Mouse (Mus musculus) heart, embryonic 10.5 days (tissue): ENCODE data around the gene Dnajc12. TPM values are rescaled to one million over a fixed set of nuclear protein-coding genes. Genes with fewer than 3 reads are reported as not detected.
"Not testable (repeated sequence)": the region's sequence is repeated elsewhere in the genome, so short reads cannot be mapped to it uniquely, and the experiment has no call there.

Source experiments
- DNase-seq: peaks from one replicate; pipeline ENCODE4 v3.0.0-alpha.2; 2017; ENCODE audit warnings: low spot score
- H3K27ac ChIP-seq: fragments of 300-500 bp; sonication (generic); 2 replicates; pipeline ENCODE4 v1.5.1; 2016; ENCODE audit warnings: mild to moderate bottlenecking
- H3K27me3 ChIP-seq: fragments of 300-500 bp; sonication (generic); 2 replicates; pipeline ENCODE4 v1.6.1; 2016; ENCODE audit warnings: mild to moderate bottlenecking; ENCODE audit not compliant: poor library complexity, insufficient read depth, severe bottlenecking
- H3K36me3 ChIP-seq: fragments of 300-500 bp; sonication (generic); 2 replicates; pipeline ENCODE4 v1.6.1; 2016; ENCODE audit warnings: mild to moderate bottlenecking, moderate library complexity
- H3K4me1 ChIP-seq: fragments of 300-500 bp; sonication (generic); 2 replicates; pipeline ENCODE4 v1.6.1; 2016; ENCODE audit warnings: mild to moderate bottlenecking
- H3K4me3 ChIP-seq: fragments of 300-500 bp; sonication (generic); 2 replicates; pipeline ENCODE4 v1.5.1; 2016; ENCODE audit warnings: mild to moderate bottlenecking, moderate library complexity
- H3K9me3 ChIP-seq: fragments of 300-500 bp; sonication (generic); 2 replicates; pipeline ENCODE4 v1.6.1; 2016; ENCODE audit warnings: mild to moderate bottlenecking, moderate library complexity
- WGBS: fragments of 180-500 bp; shearing (Covaris S2); methylation state at CpG from one replicate; pipeline ENCODE4 v1.1.7; 2016; 5-methylcytosine and 5-hydroxymethylcytosine counted together
- polyA plus RNA-seq: library from polyadenylated mRNA; unstranded; fragments of >200 nt; fragmentation: Nextera tagmentation; extraction: Ambion mirVana; gene quantifications from 2 replicates; pipeline ENCODE4 v1.2.1, GENCODE M21; 2016

Dnajc12 gene
- polyA plus RNA-seq, 1 experiment from 2014 or later = 10.8 TPM

DNA sequence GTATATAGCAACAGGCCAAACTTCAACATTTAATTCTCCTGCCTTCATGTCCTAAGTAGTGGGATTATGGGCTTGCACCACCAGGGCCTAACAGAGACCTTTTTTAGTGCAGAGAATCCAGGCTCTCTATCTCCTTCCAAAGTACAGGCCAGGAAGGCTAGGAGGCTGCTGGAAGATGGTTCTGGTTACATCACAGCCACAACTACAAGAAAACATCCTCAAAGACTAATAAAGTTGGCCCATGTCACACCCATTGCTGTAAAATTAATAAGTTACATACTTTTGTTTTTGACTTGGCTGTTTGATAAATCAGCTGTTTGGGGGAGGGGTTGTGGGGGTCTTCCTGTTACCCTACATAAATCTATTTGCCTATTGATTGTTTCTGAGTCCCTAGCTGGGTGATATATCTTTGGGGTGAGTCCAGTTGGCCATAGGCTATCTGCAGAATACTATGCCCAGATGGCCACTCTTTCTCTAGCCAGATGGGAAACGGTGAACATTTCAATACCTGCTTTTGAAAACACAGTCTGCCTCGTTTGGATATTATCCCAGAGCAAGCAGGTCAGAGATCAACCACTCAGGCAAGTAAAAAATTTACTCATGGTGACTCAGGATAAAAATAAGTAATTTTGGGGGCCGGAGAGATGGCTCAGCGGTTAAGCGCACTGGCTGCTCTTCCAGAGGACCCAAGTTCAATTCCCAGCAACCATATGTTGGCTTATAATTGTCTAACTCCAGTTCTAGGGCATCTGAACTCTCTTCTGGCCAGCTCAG is 20.7 kb downstream of the Dnajc12 start:
- no peak overlapping the region for H3K27ac ChIP-seq
- no peak for DNase-seq
- H3K36me3 ChIP-seq = no peaks in the 10 kb centered on the region
- H3K27me3 ChIP-seq = no peaks in the 10 kb centered on the region
- 87% methylated on average over 5 of the region's 5 CpGs for WGBS
- no peak overlapping the region for H3K4me3 ChIP-seq
- no peaks in the 10 kb centered on the region for H3K9me3 ChIP-seq
- H3K4me1 ChIP-seq = no peaks in the 10 kb centered on the region

DNA sequence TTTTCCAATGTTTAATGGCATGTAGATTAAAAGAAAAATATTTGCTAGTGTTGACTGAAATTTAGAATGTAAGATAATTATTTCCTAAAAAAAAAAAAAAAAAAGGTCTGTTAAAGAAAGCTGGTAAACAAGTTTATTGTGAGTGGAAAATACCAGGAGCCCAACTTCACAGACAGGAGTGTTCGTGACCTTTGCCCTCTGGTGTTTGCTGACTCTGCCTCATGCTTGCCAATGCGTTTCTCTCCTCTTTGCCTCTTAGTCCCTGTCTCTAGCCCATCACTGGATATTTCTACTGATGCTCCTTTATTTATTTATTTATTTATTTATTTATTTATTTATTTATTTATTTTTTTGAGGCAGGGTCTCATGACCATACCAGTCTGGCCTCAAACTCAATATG is 21.4 kb downstream of the Dnajc12 start:
- Histone ChIP-seq H3K27me3 (no peaks in the 10 kb centered on the region), H3K4me3 (no peak overlapping the region), H3K36me3 (no peaks in the 10 kb centered on the region), H3K9me3 (no peaks in the 10 kb centered on the region), H3K4me1 (no peaks in the 10 kb centered on the region), H3K27ac (no peak overlapping the region)
- DNase-seq = no peak
- 78% methylated on average over 2 of the region's 2 CpGs for WGBS

DNA sequence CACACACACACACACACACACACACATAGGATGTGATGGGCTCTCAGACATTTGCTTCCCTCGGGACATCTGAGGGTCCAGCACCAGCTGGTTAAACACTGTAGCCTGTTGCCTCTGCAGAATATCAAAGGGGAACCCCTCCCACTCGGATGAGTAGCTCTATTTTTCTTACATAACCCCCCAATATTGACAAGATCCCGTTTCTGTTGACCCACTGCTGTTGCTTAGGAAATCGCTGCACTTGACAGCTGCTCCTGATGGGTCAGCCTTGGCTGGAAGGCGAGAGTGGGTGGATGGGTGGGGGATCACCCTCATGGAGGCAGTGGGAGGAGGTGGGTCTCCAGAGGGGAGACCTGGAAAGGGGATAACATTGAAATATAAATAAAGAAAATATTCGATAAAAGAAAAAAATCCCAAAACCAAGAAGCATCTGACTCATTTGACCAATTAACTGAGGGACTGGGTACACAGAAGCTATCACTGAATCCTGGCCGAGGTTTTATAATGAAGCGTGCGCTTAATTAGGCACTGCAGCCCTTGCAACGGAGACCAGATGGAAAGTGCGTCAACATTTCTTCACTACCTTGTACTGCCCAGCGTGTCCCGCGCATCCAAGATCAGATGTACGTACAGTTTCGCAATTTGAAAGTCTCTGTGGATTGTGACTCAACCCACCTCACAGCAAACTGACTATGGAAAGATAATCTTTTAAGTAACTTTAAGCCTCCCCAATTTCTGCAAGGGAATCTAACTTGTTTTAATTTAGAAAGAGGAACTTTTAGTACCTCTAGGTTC is 28.1 kb downstream of the Dnajc12 start:
- H3K9me3 ChIP-seq = no peaks in the 10 kb centered on the region
- H3K27me3 ChIP-seq = no peaks in the 10 kb centered on the region
- H3K36me3 ChIP-seq = no peaks in the 10 kb centered on the region
- no peak overlapping the region for H3K4me3 ChIP-seq
- no peak overlapping the region for H3K27ac ChIP-seq
- no peaks in the 10 kb centered on the region for H3K4me1 ChIP-seq
- 67% methylated on average over 16 of the region's 16 CpGs for WGBS
- DNase-seq = no peak

DNA sequence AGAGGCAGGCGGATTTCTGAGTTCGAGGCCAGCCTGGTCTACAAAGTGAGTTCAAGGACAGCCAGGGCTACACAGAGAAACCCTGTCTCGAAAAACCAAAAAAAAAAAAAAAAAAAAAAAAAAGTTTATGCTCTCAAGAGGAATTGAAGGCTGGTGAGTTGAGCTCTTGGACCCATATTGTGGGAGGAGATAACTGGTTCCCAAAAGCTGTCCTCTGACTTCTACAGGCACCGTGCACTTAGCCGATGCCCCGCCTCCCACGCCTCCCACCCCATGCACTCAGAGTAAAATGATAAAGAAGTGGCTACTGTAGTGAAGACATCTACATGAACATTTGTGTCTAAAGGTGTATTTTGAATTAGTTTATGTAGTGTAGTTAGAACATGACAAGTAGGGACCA is 29.4 kb downstream of the Dnajc12 start:
- 83% methylated on average over 6 of the region's 7 CpGs for WGBS
- not testable (repeated sequence) for H3K27me3 ChIP-seq, H3K36me3 ChIP-seq, DNase-seq, H3K9me3 ChIP-seq, H3K4me3 ChIP-seq, H3K27ac ChIP-seq, H3K4me1 ChIP-seq

DNA sequence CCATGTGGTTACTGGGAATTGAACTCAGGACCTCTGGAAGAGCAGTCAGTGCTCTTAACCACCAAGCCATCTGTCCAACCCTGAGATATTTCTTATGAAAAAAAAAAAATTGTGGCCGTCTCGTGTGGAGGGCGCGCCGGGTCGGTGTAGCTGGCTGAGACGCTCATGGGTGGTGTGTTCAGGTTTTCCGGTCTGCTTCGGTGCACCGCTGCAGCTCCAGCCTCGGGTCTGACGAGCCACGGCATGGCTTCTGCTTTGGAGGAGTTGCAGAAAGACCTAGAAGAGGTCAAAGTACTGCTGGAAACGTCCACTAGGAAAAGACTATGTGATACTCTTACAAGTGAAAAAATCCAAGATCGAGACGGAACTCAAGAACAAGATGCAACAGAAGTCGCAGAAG is 30.5 kb downstream of the Dnajc12 start:
- Histone ChIP-seq H3K9me3 (no peaks in the 10 kb centered on the region), H3K27ac (no peak overlapping the region), H3K4me3 (no peak overlapping the region), H3K36me3 (no peaks in the 10 kb centered on the region), H3K27me3 (no peaks in the 10 kb centered on the region), H3K4me1 (no peaks in the 10 kb centered on the region)
- 84% methylated on average over 17 of the region's 17 CpGs for WGBS
- DNase-seq = no peak

DNA sequence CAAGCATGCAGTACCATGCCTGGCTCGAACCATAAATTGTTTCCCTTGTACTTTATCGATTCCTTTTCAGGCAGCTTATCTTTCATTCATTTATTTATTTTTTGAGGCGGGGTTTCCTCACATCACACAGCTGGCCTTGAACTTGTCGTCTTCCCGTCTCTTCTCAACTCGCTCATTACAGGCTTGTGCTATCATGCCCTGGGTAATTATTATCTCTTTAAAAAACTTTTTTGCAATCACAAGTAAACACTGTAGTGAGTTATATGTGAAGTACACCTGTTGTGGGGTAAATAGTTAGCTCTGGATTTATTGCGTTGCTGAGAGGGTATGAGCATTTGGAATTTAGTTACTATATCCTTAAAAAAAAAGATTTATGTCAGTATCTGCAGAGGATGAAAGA is 33.0 kb downstream of the Dnajc12 start:
- no peak for DNase-seq
- WGBS = 76% methylated on average over 7 of the region's 7 CpGs
- Histone ChIP-seq H3K27ac (no peak overlapping the region), H3K9me3 (no peaks in the 10 kb centered on the region), H3K4me1 (no peaks in the 10 kb centered on the region), H3K4me3 (no peak overlapping the region), H3K27me3 (no peaks in the 10 kb centered on the region), H3K36me3 (no peaks in the 10 kb centered on the region)

DNA sequence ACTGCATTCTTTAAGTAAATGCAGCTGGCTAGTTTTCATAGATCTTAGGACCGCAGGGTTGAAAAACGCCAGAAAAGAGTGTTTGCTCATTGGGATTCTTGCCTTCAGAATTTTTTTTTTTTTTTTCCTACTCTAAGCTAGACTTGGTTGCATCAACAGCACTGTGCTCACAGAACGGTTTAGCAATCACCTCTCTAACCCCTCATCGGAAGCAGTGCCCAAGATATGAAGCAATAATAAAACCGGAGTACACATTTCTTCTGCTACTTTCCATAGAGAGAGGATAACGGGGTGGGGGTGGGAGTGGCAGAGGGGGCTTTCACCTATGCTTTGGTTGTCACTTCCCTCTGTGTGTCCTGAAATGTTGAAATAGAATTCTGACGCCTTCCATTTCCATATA is 33.6 kb downstream of the Dnajc12 start:
- H3K27ac ChIP-seq = no peak overlapping the region
- DNase-seq = no peak
- H3K4me1 ChIP-seq = no peaks in the 10 kb centered on the region
- WGBS = 56% methylated on average over 7 of the region's 7 CpGs
- H3K9me3 ChIP-seq = no peaks in the 10 kb centered on the region
- no peaks in the 10 kb centered on the region for H3K36me3 ChIP-seq
- H3K4me3 ChIP-seq = peak overlapping the region; percentile 31
- H3K27me3 ChIP-seq = no peaks in the 10 kb centered on the region

DNA sequence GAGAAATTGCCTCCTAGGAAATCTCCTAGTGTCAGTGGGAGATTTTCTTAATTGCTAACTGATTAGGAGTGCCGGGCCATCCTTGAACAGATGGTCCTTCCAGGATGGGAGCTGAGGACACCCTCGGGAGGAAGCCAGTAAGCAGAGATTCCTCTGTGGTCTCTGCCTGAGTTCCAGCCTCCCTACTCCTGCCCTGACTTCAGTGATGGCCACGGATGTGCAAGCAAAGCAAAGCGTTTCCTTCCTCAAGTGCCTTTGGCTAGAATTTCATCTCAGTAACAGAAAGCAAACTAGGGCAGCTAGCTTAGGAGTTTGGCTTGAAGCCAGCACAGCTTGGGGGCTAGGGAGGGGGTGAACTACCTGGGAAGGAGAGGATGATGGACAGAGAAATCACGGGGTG is 34.8 kb downstream of the Dnajc12 start:
- no peaks in the 10 kb centered on the region for H3K9me3 ChIP-seq
- H3K36me3 ChIP-seq = no peaks in the 10 kb centered on the region
- H3K4me1 ChIP-seq = no peaks in the 10 kb centered on the region
- H3K4me3 ChIP-seq = no peak overlapping the region
- no peak for DNase-seq
- no peak overlapping the region for H3K27ac ChIP-seq
- 55% methylated on average over 5 of the region's 5 CpGs for WGBS
- H3K27me3 ChIP-seq = no peaks in the 10 kb centered on the region

DNA sequence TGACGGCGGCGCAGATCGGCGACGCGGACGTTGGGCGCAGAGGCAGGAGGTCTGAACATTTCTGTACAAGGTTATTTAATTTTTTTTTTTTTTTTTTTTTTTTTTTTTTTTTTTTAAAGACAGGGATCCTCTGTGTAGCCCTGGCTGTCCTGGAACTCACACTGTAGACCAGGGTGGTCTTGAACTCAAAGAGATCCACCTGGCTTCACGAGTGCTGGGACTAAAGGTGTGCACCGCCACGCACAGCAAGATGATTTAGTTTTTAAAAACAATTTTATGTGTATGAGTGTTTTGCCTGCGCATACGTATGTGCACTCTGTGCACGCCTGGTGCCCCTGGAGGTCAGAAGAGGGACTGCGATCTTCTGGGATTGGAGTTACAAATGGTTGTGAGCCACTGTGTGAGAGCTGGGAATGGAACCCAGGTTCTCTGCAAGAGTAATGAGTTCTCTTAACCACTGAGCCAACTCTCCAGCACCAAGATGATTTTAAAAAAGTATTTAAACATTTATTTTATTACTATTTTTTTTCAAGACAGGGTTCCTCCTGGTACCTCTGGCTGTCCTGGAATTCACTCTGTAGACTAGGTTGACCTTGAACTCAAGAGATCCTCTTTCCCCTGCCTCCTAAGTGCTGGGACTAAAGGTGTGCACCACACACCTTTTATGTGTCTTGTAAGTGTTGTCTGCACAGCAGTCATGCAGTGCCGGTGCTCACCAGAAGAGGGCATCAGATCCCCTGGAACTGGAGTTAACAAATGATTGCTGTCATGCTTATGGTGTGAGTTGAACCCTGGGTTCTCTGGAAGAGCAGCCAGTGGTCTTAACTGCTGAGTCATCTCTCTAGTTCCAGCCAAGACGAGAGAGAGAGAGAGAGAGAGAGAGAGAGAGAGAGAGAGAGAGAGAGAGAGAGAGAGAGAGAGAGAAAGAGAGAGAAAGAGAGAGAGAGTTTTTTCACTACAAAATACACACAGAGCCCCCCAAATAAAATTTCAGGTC is 39.8 kb downstream of the Dnajc12 start, which contains the start of gene Gm7075:
Gene Gm7075, minus strand, starts transcription at position 51 of the 997 bp plus-strand sequence.
- Histone ChIP-seq H3K27ac (no peak within 1 kb of the TSS), H3K27me3 (no peaks in the 10 kb centered on the region), H3K9me3 (no peaks in the 10 kb centered on the region), H3K4me1 (no peaks in the 10 kb centered on the region), H3K4me3 (no peak within 1 kb of the TSS), H3K36me3 (no peaks in the 10 kb centered on the region)
- no peak for DNase-seq
- 82% methylated on average over 18 of the region's 18 CpGs for WGBS

DNA sequence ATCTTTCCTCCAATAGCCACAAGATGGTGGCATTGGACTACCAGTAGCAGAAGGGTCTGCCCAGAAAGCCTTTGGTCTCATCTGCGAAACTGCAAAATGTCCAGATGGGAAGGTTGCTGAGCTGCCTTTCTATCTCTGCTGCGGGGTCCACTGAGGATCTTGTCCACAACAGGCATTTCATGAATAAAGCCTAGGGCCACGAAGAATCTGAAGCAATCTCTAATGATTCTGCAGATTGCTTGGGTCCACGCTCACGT is 40.4 kb downstream of the Dnajc12 start:
- H3K4me1 ChIP-seq = no peaks in the 10 kb centered on the region
- no peaks in the 10 kb centered on the region for H3K27me3 ChIP-seq
- H3K4me3 ChIP-seq = no peak overlapping the region
- DNase-seq = no peak
- no peak overlapping the region for H3K27ac ChIP-seq
- H3K9me3 ChIP-seq = no peaks in the 10 kb centered on the region
- H3K36me3 ChIP-seq = no peaks in the 10 kb centered on the region
- 88% methylated on average over 5 of the region's 5 CpGs for WGBS

DNA sequence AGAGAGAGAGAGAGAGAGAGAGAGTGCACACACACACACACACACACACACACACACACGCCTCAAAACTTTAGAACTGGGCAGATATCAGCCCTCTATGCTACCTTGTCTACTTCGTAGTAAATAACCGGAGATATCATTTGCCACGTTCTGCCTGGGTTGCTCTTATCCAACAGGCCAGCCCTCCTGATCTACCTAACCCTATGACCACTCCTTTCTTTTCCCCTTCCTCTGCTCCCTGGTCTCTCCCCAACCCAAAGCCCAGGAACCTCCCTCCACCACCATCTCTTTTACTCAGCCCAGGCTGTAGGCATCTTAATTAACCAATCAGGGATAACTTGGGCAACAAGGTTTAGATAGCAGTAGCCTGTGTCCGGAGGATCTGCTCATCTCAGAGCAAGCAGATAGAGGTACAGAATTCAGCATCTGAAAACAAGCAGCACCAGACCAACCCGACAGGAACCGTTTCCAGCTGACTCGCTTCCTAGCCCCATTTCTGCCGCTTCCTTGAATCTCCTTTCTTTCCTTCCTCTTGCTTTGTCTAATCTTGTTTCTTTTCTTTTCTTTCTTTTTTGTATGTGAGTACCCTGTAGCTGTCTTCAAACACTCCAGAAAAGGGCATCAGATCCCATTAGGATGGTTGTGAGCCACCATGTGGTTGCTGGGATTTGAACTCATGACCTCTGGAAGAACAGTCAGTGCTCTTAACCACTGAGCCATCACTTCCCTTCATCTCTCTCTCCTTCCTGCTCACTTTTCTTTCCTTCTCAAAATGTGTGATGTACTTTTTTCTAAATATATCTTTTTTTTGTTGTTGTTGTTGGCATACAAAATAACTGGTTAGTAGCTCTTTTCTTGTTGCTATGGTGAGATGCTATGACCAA is 41.6 kb downstream of the Dnajc12 start:
- DNase-seq = peak; percentile 48
- Histone ChIP-seq H3K27ac (no peak overlapping the region), H3K4me1 (no peaks in the 10 kb centered on the region), H3K4me3 (no peak overlapping the region), H3K27me3 (no peaks in the 10 kb centered on the region), H3K9me3 (no peaks in the 10 kb centered on the region), H3K36me3 (no peaks in the 10 kb centered on the region)
- 80% methylated on average over 9 of the region's 9 CpGs for WGBS

DNA sequence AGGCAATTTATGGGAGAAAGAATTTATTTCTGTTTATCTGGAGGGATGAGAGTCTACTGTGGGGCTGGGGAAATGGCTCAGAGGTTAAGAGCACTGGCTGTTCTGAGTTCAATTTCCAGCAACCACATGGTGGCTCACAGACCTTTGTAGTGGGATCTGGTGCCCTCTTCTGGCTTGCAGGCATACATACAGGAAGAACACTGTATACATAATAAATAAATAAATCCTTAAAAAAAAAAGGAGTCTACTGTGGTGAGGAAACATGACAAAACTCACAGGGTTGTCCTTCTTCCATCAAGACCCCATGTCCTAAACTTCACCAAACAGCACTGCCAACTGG is 42.2 kb downstream of the Dnajc12 start:
- Histone ChIP-seq H3K4me3 (no peak overlapping the region), H3K9me3 (no peaks in the 10 kb centered on the region), H3K27ac (no peak overlapping the region), H3K4me1 (no peaks in the 10 kb centered on the region), H3K36me3 (no peaks in the 10 kb centered on the region), H3K27me3 (no peaks in the 10 kb centered on the region)
- peak; percentile 74 for DNase-seq
